Mouse (Mus musculus): ENCODE results near the gene Rabep2.

DNA sequence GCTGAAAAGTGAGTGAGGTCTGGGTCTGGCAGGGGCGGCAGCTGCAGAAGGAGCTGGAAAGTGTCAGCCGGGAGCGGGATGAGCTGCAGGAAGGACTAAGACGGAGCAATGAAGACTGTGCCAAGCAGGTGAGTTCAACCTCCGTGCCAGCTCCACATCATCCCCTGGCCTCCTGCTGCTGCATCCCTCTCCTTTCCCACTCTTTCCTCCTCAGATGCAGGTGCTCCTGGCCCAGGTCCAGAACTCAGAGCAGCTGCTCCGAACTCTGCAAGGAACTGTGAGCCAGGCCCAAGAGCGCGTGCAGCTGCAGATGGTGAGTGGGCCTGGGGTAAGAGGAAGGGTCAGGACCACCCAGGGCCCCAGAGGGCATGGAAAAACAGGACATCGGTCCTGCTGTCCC, 11.6 kb downstream of the Rabep2 start:
- TF ChIP-seq CTCF (IDR thresholded peaks at IDR 0.05; ENCODE audit: borderline replicate concordance, insufficient read depth, low read length) (no peak), POLR2A (IDR thresholded peaks at IDR 0.05; ENCODE audit: low read depth, low read length) (no peak)

Data from embryonic fibroblast, embryonic 13.5 days (primary cell).